Mouse (Mus musculus) large intestine, adult 2 months (tissue): ENCODE measurements around the gene Rpl39. TPM values are rescaled to one million over a fixed set of nuclear protein-coding genes. Genes with fewer than 3 reads are reported as not detected.
"Not testable (repeated sequence)": the region's sequence is repeated elsewhere in the genome, so short reads cannot be mapped to it uniquely, and the experiment has no call there.

Experiments
- DNase-seq: peaks from one replicate; pipeline ENCODE4 v3.0.0-alpha.2; 2012; ENCODE audit warnings: low read depth, low spot score
- WGBS: fragments of 180-500 bp; shearing (Covaris S2); methylation state at CpG from one replicate; pipeline ENCODE4 v1.1.7; 2018; 5-methylcytosine and 5-hydroxymethylcytosine counted together
- polyA plus RNA-seq: library from polyadenylated mRNA; depleted of rRNA; stranded (reverse); fragments of >200 nt; gene quantifications from 2 replicates; pipeline ENCODE4 v1.2.3, GENCODE M21; 2012; rRNA removed

Rpl39 gene
- 104 and 119 TPM in 2 replicates for polyA plus RNA-seq

DNA sequence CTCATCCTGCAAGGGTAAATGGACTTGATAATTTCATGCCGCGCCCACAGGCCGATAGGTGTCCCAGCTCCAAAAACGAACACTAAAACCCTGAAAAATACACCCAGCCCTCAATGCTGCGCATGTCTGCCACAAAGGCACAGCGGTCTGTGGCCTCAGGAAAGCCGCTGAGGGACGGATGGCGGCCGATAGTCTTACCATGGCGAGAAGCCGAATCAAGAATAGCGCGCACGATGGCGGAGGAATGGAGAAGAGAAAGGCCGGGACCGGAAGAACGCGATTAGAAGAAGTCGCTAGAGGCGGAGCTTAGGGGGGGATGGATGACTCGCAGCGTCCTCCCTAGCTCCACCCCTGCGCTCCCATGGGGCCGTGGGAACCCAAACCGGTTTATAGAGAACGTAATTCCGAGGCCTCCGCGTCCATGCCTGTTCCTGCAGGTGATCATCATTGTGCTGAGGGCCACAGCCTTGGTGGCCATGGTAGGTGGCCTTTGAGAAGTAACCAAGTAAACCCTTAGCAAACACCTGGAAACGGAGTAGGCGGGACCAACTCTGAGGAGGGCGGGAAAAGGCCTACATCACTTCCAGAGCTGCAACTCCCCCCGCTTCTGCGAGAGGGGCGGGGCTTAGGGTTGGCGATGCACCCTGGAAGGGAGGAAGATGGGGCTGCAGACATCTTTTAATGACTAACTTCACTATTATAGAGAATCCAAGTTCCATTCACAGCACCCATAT, at the start of gene Rpl39:
Rpl39 (minus strand) TSS at position 476 of the 734 bp plus-strand sequence.
- DNase-seq, result peak; percentile 65
- WGBS, result 23% methylated on average over 38 of the region's 38 CpGs

GRCm38 (mm10) chrX:37126671-37127358, 41.6 kb upstream of the Rpl39 start, which contains the start of gene Nkap:
Gene Nkap (plus strand): TSS chrX:37126795.
- no peak for DNase-seq
- 13% methylated on average over 58 of the region's 58 CpGs for WGBS

GRCm38 (mm10) chrX:37125511-37125910, 40.3 kb upstream of the Rpl39 start:
- WGBS, result 90% methylated on average over 7 of the region's 7 CpGs
- no peak for DNase-seq

DNA sequence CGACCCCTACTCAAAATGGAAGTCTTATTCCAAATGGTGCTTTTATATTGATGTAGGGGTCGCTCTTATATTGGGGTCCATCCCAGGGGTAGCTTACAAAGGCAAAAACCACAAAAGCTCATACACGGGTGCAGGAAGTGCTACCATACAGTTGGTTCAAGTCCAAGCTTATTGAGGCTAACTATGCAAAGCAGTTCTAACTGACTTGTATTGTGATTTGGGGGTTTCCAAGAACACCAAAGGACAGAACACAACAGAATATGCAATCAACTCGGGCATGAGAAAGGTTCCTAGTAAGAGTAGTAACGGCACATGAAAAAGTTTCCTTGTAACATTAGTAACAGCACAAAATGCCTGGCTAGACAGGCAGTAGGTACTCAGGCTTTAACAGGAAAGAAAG, 35.0 kb upstream of the Rpl39 start:
- WGBS, result 56% methylated on average over 5 of the region's 5 CpGs
- no peak for DNase-seq

- no peak for DNase-seq
- 63% methylated on average over 3 of the region's 3 CpGs for WGBS
Observed at GRCm38 (mm10) chrX:37119585-37119984, 34.4 kb upstream of the Rpl39 start.

DNA sequence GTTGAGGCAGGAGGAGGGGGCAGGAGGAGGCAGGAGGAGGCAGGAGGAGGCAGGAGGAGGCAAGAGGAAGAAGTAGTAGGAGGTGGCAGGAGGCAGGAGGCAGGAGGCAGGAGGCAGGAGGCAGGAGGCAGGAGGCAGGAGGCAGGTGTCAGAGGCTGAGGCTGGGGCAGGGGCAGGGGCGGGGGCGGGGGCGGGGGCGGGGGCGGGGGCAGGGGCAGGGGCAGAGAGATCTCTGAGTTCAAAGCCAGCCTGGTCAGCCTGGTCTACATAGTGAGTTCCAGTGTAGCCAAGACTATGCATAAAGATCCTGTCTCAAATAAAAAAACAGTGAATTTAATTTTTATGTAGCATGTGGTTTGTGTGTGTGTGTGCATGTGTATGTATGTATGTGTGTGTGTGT, 31.9 kb upstream of the Rpl39 start:
- no peak for DNase-seq
- no CpG with 5 or more reads among the region's 5 CpGs for WGBS

DNA sequence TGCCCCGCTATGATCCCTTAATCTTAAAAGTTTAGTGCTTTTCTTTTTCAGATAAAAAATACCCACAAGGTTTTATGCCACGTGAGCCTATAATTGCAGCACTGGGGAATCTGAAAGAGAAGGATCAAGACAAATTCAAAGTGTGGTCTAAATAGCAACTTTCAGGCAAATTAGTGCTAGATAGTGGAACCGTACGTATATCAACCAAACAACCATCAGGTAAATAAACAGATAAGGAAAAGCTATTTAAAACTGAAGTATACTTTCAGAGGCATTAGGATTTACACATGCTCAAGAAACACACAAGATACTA, 25.6 kb upstream of the Rpl39 start:
- DNase-seq, result no peak
- WGBS, result 79% methylated on average over 4 of the region's 4 CpGs

GRCm38 (mm10) chrX:37110193-37110880, 25.1 kb upstream of the Rpl39 start, which contains the start of gene Upf3b:
Gene Upf3b (minus strand): TSS chrX:37110322.
- DNase-seq, result peak; percentile 82
- 13% methylated on average over 30 of the region's 30 CpGs for WGBS

DNA sequence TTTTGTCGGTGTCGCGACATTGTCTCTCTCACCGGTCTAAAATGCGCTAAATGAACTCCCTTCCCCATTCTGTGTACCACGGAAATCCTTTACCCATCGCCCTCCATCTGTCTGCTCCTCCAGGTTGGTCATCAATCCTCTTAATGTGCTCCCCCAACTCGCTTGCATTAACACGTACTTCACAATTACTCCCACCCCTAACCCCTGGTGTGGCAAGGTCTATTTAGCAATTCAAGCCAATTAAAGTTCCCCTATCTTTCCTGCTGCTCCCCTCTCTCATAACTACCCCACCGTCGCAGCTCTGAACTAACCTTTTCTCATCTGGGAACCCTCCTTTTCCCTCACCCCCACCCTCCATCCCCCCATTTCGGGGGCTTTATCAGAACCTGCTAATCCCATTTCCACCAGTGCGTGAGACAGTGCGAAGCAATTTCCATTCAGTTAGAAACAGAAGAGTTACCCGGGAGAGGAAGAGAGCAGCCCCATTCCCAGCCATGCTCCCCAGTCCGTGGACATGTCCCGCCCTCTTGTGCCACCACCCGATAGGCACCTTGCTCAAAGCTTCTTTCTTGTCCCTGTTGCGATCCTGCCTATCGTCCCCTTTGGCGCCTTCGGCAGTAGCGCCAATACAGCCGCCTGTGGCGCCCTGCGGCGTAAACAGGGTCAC, 24.5 kb upstream of the Rpl39 start:
- DNase-seq, result no peak

DNA sequence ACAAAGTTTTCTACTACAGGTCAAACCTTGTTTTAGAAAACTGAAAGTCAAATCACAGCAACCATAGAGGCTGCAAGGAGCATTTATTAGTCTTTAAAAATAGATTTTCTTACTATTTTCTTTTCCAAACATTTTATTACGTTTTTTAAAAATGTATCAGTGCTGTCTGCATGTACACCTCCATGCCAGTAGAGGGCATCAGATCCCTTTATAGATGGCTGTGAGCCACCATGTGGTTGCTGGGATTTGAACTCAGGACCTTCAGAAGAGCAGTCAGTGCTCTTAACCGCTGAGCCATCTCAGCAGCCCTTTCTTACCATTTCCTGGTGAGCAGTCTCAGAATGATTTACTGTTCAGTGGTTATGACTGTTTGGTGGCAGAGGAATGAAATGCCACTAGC, 18.6 kb upstream of the Rpl39 start:
- WGBS, result 46% methylated on average over 2 of the region's 2 CpGs
- DNase-seq, result no peak

More for the DNA sequence above, 24.5 kb upstream of the Rpl39 start:
- 13% methylated on average over 27 of the region's 27 CpGs for WGBS

DNA sequence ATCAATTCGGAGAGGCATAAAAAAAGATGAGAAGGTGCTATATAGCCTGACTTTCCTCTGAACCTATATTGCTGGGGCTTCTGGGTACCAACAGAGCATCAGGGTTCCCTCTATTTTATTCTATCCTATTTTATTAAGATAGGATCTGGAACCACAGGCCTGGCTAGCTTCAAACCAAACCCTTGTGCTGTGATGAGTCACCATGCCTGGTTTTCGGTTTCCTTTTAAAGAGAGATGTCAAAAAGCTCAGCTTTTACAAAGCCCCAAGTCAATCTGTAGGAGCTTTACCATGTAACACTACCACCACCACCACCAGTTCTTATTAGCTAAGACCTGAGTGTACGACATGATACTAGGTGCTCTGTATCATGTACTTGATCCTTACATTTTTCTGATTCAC, 13.5 kb upstream of the Rpl39 start:
- 90% methylated on average over 3 of the region's 3 CpGs for WGBS
- DNase-seq, result no peak

- no peak for DNase-seq
- WGBS, result 85% methylated on average over 11 of the region's 11 CpGs
Observed at GRCm38 (mm10) chrX:37095106-37095768, 10.0 kb upstream of the Rpl39 start.

DNA sequence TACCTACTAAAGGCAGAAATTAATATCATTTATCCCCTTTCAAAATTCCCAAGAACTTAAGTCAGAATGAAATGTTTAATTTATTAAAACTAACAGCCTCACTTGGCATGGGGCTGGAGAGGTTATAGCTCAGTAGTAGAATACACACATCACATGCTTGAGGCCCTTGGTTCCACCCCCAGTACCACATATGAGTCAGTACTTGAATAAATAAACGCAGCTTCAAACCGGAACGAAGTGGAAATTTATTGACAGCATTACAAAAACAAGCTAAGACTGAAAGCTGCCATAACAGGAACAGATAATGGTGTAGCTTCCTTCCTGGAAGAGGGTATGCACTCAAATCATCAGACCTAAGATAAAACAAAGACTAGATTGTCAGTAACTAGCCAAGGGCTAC, 6.3 kb upstream of the Rpl39 start:
- WGBS, result 49% methylated on average over 3 of the region's 3 CpGs
- DNase-seq, result no peak

- no peak for DNase-seq
- WGBS, result 82% methylated on average over 1 of the region's 1 CpGs
Observed at GRCm38 (mm10) chrX:37088778-37089177, 3.6 kb upstream of the Rpl39 start.

DNA sequence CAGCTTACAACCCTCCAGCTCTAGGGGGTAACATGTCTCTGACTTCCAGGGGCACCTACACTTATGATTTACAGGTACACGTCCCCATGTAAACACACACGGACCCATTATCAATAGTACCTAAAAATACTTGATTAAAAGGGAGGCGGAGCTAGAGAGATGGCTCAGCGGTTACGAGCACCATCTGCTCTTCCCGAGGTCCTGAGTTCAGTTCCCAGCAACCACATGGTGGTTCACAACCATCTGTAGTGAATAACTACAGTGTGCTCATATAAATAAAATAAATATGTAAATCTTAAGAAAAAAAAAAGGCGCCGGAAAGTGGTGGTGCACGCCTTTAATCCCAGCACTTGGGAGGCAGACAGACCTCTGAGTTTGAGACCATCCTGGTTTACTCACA, 463 bp upstream of the Rpl39 start:
- 23% methylated on average over 9 of the region's 9 CpGs for WGBS

GRCm38 (mm10) chrX:37084318-37084926, 780 bp downstream of the Rpl39 start:
- no peak for DNase-seq
- WGBS, result 16% methylated on average over 19 of the region's 19 CpGs

More for the DNA sequence above, 463 bp upstream of the Rpl39 start:
- DNase-seq, result no peak

DNA sequence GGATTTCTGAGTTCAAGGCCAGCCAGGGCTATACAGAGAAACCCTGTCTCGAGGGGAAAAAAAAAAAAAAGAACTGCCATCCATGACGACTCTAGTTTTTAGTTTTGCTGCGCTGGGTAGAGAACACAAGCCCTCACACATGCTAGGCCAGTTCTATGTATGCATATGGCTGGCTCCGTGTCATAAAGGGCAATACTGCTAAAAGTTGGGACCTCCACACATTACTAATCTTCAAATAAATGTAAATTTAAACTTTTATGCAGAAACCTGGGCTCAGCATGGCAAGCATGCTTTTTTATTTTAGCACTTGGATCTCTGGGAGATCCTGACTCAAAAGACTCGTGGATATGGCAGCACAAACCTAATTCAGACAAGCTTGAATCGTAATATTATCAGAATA, 4.0 kb downstream of the Rpl39 start:
- WGBS, result 59% methylated on average over 6 of the region's 6 CpGs

DNA sequence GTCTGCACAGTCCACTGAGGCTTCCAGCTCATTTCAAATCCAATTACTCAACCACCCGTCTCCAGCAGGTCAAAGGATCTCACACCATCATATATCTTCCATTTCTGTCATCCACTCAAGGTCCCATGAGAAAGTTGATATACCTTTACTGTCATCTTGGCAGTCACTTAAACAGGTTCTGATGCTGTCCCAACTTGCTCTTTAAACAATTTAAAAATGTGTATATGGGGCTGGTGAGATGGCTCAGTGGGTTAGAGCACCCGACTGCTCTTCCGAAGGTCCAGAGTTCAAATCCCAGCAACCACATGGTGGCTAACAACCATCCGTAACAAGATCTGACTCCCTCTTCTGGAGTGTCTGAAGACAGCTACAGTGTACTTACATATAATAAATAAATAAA, 4.9 kb downstream of the Rpl39 start:
- WGBS, result 62% methylated on average over 4 of the region's 4 CpGs
- DNase-seq, result not testable (repeated sequence)

More for the DNA sequence above, 4.0 kb downstream of the Rpl39 start:
- DNase-seq, result no peak

DNA sequence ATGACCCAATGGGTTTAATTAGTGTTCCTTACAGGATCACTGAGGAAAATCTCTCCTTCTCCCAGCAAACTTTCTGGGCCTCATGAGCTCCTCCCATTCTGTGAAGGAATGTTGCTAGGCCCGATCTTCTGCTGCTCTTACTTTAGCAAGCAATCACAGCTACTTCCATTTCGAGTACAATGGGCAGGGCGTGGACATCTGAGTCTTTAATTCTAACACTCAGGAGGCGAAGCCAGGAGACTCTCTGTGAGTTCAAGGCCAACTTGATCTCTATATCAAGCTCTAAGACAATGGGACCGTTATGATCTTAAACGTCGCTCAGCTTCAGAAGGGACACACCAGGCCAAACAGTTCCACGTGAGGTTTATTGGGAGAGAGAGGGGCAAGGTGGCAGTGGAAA, 8.6 kb downstream of the Rpl39 start:
- 56% methylated on average over 8 of the region's 8 CpGs for WGBS
- DNase-seq, result no peak
